8 mouse cellular contexts compared by ENCODE assay signal in the genomic region with DNA sequence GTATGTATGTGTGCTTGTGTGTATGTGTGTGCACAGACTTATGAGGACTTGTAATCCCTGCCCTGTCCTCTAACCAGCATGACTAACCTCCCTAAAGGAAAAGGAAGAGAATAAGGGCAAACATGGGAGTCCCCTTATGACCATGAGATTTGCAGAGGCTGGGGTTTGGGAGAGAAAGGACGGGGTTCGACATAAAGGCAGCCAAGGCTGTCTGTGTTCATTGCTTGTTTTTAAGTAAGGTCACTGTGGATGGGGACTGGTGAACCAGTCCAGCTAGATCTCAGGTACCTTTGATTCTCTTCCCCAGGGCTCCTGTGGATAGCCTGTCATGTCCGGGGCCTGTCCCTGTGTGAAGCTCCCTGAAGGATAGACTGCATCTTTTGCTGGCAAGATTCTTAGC. TPM values are rescaled to one million over a fixed set of nuclear protein-coding genes. Genes with fewer than 3 reads are reported as not detected.
DNase-seq lines count a peak whose midpoint lies in the region; ATAC-seq and TF ChIP-seq lines count a peak whose summit lies in the region.
"Had no signal": no experiment of that assay in that cellular context is flagged by ENCODE, and none has a peak within 500 bp of the region (broad histone marks: within the 10 kb centered on the region; RNA-seq: fewer than 3 reads in every experiment).

No protein-coding gene starts in this region.

- H3K36me3 ChIP-seq in forebrain, embryonic 15.5 days = no peaks in the 10 kb centered on the region
- H3K36me3 ChIP-seq in limb, embryonic 13.5 days = no peaks in the 10 kb centered on the region
- no peaks in the 10 kb centered on the region for H3K36me3 ChIP-seq in stomach, postnatal 0 days (ENCODE audit: control insufficient read depth, insufficient read depth, low read length)

- no peak overlapping the region for H3K4me3 ChIP-seq in left cerebral cortex, adult 2 months
- H3K4me3 ChIP-seq in forebrain, embryonic 15.5 days = no peak overlapping the region
- H3K4me3 ChIP-seq in limb, embryonic 13.5 days = no peak overlapping the region
- no peak overlapping the region for H3K4me3 ChIP-seq in stomach, postnatal 0 days (ENCODE audit: low read depth, low read length)

- DNase-seq in left cerebral cortex, adult 2 months (ENCODE audit: extremely low spot score in 1 of 2, low spot score in 2 of 2) = no peak
- no peak for DNase-seq in left cerebral cortex, adult 11 months (ENCODE audit: low spot score)
- DNase-seq in stomach, postnatal 0 days (ENCODE audit: low spot score) = no peak
- no peak for DNase-seq in cerebellum, postnatal 4 days (ENCODE audit: low spot score in 2 of 2)

- peak overlapping the region; percentile 90 for H3K27ac ChIP-seq in left cerebral cortex, adult 2 months
- peak overlapping the region; percentile 93 for H3K27ac ChIP-seq in forebrain, embryonic 15.5 days (replicated peaks)
- H3K27ac ChIP-seq in limb, embryonic 13.5 days = peak overlapping the region; percentile 48; the same call in 1 of the 2 replicates
- H3K27ac ChIP-seq in stomach, postnatal 0 days (replicated peaks) = peak overlapping the region; percentile 82

- 12% methylated on average over 3 of the region's 3 CpGs for WGBS in forebrain, embryonic 15.5 days
- WGBS in limb, embryonic 13.5 days = 49% methylated on average over 3 of the region's 3 CpGs
- WGBS in stomach, postnatal 0 days = 52% methylated on average over 3 of the region's 3 CpGs

- TF ChIP-seq EP300 in stomach, postnatal 0 days (optimal IDR thresholded peaks at IDR 0.05) = no peak

- no peak for TF ChIP-seq CTCF in left cerebral cortex, adult 2 months (IDR thresholded peaks at IDR 0.05)
- no peak for TF ChIP-seq CTCF in stomach, postnatal 0 days (IDR thresholded peaks at IDR 0.05; ENCODE audit: low read depth)

- peak overlapping the region; percentile 27 for H3K4me2 ChIP-seq in forebrain, embryonic 15.5 days (replicated peaks)
- 0 out of 2 replicates have a peak overlapping the region, but pooled peaks have one; percentile 2 for H3K4me2 ChIP-seq in limb, embryonic 13.5 days (replicated peaks)
- no peak overlapping the region for H3K4me2 ChIP-seq in stomach, postnatal 0 days (replicated peaks; ENCODE audit: low read depth)

- ATAC-seq in forebrain, embryonic 15.5 days (replicated peaks) = peak; percentile 6; the same call in 1 of the 2 replicates
- no peak for ATAC-seq in limb, embryonic 13.5 days (ENCODE audit: low FRiP score, low read depth)
- ATAC-seq in stomach, postnatal 0 days (ENCODE audit: low FRiP score, low TSS enrichment) = no peak
- ATAC-seq in erythroid progenitor cell, adult 5-6 weeks (replicated peaks; ENCODE audit: low FRiP score, poor library complexity, severe bottlenecking) = no peak

- no peaks in the 10 kb centered on the region for H3K27me3 ChIP-seq in forebrain, embryonic 15.5 days
- H3K27me3 ChIP-seq in limb, embryonic 13.5 days = no peaks in the 10 kb centered on the region
- H3K27me3 ChIP-seq in stomach, postnatal 0 days (ENCODE audit: control insufficient read depth, insufficient read depth, low read length) = no peaks in the 10 kb centered on the region

- intact Hi-C loops in left cerebral cortex, adult 2 months (cut with DNase I) = loop anchor here (2.0 kb wide), 1 partner anchor 57 kb away; no protein-coding TSS in a partner anchor

- H3K4me1 ChIP-seq in forebrain, embryonic 15.5 days = peaks cover 46% of the 10 kb centered on the region
- H3K4me1 ChIP-seq in limb, embryonic 13.5 days = peaks cover 49% of the 10 kb centered on the region
- peaks cover 15% of the 10 kb centered on the region for H3K4me1 ChIP-seq in stomach, postnatal 0 days (replicated peaks; ENCODE audit: control insufficient read depth, insufficient read depth)

- no peak overlapping the region; the same call in 1 of the 2 replicates for H3K9ac ChIP-seq in forebrain, embryonic 15.5 days (replicated peaks)
- H3K9ac ChIP-seq in limb, embryonic 13.5 days = no peak overlapping the region
- H3K9ac ChIP-seq in stomach, postnatal 0 days (ENCODE audit: low read length) = no peak overlapping the region

- H3K9me3 ChIP-seq in forebrain, embryonic 15.5 days = no peaks in the 10 kb centered on the region
- H3K9me3 ChIP-seq in limb, embryonic 13.5 days = no peaks in the 10 kb centered on the region
- no peaks in the 10 kb centered on the region for H3K9me3 ChIP-seq in stomach, postnatal 0 days (ENCODE audit: control insufficient read depth, low read length)
- H3K9me3 ChIP-seq: megakaryocyte, embryonic 14.5 days had no signal

RNA-seq across cellular contexts. Expression of a gene that starts 55.6 kb away (rescaled TPM):
- total RNA-seq in left cerebral cortex, adult 2 months (2021) = 10 to 100 TPM; 63.9 to 78.4 TPM
- 10.5 and 11.1 TPM in 2 replicates for polyA plus RNA-seq in forebrain, embryonic 15.5 days (2015; fragmentation: Nextera tagmentation; extraction: Ambion mirVana)
- 11.6 and 11.8 TPM in 2 replicates for polyA plus RNA-seq in limb, embryonic 13.5 days (2015; fragmentation: Nextera tagmentation; extraction: Ambion mirVana)
- 10.1 and 10.2 TPM in 2 replicates for polyA plus RNA-seq in stomach, postnatal 0 days (2015; fragmentation: Nextera tagmentation; extraction: Ambion mirVana)
- total RNA-seq in erythroid progenitor cell, adult 5-6 weeks (2015; ENCODE audit: low replicate concordance) = 19.8 and 24.7 TPM in 2 replicates
- total RNA-seq in erythroid progenitor cell, adult 5-6 weeks (2017; ENCODE audit: low replicate concordance) = 8.8 and 18.0 TPM in 2 replicates
